Mouse (Mus musculus): ENCODE measurements around the gene Ptgds.

Ptgds gene

GRCm38 (mm10) chr2:25469969-25470368 is at the start of gene Ptgds:
Gene Ptgds, minus strand, starts transcription at chr2:25470046.
- no peak for DNase-seq

GRCm38 (mm10) chr2:25509912-25510311 is 40.1 kb upstream of the Ptgds start:
- no peak for DNase-seq

- DNase-seq: peak; percentile 34
Measured at GRCm38 (mm10) chr2:25506964-25507363, 37.1 kb upstream of the Ptgds start.

GRCm38 (mm10) chr2:25505860-25506259 is 36.0 kb upstream of the Ptgds start:
- no peak for DNase-seq

GRCm38 (mm10) chr2:25505000-25505399 is 35.2 kb upstream of the Ptgds start:
- DNase-seq: no peak

GRCm38 (mm10) chr2:25504538-25504937 is 34.7 kb upstream of the Ptgds start:
- no peak for DNase-seq

GRCm38 (mm10) chr2:25502726-25503125 is 32.9 kb upstream of the Ptgds start:
- no peak for DNase-seq

- DNase-seq: peak; percentile 18
Measured at GRCm38 (mm10) chr2:25501593-25502486, 32.0 kb upstream of the Ptgds start, which contains the start of gene C8g. Gene C8g, minus strand, starts transcription at chr2:25501719.

GRCm38 (mm10) chr2:25500576-25501405 is 30.9 kb upstream of the Ptgds start, which contains the start of gene Fbxw5:
Gene Fbxw5, plus strand, starts transcription at chr2:25500750.
- peak; percentile 89 for DNase-seq

- DNase-seq: no peak
Measured at GRCm38 (mm10) chr2:25500071-25500575, 30.3 kb upstream of the Ptgds start.

- no peak for DNase-seq
Measured at GRCm38 (mm10) chr2:25498622-25499478, 29.0 kb upstream of the Ptgds start.

- DNase-seq: peak; percentile 27
Measured at GRCm38 (mm10) chr2:25497846-25498575, 28.2 kb upstream of the Ptgds start.

GRCm38 (mm10) chr2:25496462-25496861 is 26.6 kb upstream of the Ptgds start:
- DNase-seq: peak; percentile 58

- DNase-seq: no peak
Measured at GRCm38 (mm10) chr2:25493476-25493961, 23.7 kb upstream of the Ptgds start, which contains the start of gene Lcn12. Gene Lcn12, minus strand, starts transcription at chr2:25493911.

GRCm38 (mm10) chr2:25492988-25493387 is 23.1 kb upstream of the Ptgds start:
- no peak for DNase-seq

- DNase-seq: no peak
Measured at GRCm38 (mm10) chr2:25488671-25489068, 18.8 kb upstream of the Ptgds start.

- no peak for DNase-seq
Measured at GRCm38 (mm10) chr2:25487965-25488670, 18.3 kb upstream of the Ptgds start.

GRCm38 (mm10) chr2:25484901-25485647 is 15.2 kb upstream of the Ptgds start:
- DNase-seq: peak; percentile 74

GRCm38 (mm10) chr2:25482969-25483368 is 13.1 kb upstream of the Ptgds start:
- DNase-seq: peak; percentile 51

GRCm38 (mm10) chr2:25480541-25480940 is 10.7 kb upstream of the Ptgds start:
- DNase-seq: no peak
